Mouse (Mus musculus) skeletal muscle tissue, adult 2 months (tissue): ENCODE data around the gene Mcm9.

Experiments
- DNase-seq: peaks from one replicate; pipeline ENCODE4 v3.0.0-alpha.2; 2012; ENCODE audit warnings: low read depth, low spot score

Mcm9 gene

DNA sequence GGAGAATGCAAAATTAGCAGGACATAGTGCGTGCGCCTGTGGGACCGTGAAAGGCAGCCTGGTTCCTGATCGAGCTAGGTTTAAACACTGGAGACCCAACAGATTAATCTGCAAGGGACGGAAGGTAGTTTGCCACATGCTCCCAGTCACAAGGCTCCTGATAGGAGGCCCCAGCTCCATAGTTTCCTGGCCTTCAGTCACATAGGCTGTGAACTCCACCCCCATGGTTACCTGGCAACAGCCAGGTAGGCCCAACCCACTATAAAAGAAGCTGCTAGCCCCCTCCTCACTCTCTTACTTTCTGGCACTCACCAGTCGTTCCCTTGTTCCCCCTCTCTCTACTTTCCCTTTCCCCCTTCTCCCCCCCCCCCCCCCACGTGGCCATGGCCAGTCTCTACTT is 50.1 kb downstream of the Mcm9 start:
- no peak for DNase-seq

DNA sequence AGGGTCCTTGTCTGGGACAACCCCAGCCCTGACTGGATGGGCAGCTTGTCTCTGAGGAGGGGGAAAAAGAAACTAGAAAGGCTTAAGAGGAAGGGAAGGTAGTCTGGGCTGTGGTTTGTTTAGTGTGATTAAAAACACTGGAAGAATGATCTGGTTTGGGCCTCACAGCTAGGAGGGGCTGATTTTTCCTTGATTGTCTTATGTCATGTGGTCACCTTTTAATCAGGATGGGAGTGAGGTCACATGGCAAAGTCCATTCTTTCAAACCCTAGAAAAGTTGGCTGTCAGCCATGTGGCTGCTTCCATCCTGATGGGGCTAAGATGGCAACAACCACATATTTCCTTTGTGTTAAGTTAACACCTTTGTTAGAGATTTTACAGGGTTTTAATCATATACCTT is 61.7 kb downstream of the Mcm9 start:
- DNase-seq = no peak

DNA sequence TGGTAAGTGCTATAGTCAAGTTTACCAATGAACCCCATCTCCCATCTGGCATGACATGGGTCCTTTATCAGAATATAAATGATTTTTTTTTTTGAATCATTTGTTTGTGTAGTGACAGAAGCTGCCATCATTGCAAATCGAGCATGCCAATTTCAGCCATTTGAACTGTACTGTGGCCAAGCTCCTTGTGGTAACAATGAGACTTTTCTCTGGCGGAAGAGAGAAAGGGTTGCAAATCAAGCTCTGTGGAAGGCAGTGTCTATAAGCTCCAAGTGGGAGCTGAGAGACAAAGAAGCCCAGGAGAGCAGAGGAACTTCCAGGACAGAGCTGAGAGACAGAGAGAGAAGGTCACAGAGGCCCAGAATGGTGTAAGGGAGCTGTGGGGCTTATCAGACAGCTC is 64.7 kb downstream of the Mcm9 start:
- DNase-seq = no peak

DNA sequence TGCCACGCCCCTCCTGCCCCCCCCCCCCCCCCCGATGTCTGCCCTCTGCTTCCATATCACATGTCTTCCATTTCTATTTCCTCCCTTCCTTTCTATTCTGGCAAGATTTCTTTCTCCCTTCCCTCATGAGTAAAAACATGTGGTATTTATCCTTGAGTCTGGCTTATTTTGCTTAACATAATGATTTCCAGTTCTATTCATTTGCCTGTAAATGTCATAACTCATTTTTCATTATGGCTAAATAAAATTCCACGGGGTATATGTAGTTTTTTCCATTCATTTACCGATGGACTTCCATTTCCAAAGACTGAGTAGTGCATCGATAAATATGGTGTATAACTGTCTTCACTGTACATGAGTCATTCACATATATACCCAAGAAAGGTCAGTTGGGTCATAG is 68.2 kb downstream of the Mcm9 start:
- no peak for DNase-seq

DNA sequence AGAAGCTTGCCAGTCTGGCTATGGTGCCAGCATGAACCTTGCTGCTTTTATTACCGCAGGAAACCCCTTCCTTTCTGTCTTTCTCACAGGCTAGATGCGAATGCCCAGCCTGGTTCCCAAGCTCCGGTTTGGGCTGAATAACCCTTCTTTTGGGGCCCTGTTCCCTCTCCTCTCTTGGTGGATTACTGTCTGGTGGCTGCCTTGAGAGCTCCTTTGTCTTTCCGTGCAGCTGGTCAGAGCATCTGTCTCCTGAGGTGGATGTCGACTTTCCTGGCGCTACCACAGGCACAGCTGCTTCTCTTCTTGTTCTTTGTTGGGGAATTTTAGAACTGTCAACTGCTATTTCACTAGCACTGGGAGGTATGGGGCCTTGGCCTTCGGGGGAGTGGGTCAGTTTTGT is 92.6 kb downstream of the Mcm9 start:
- no peak for DNase-seq

DNA sequence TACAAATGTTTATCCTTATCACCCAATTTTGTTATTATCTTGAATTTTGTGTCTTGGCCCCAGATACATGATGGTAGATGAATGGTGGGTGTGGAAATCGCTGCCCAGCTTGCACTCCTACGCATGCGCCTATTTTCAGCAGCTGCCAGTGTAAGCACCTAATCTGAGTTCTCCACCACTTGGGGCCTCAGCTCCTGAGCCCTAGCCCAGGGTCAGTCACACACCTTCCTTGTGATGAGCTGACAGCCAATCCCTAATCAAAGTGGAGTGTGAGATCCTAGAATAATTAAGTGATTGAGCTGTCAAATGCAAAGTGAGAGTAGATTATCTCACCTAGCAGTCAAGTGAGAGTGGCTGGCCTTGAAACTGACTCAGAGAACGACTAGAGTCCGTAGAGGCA is 97.9 kb downstream of the Mcm9 start:
- DNase-seq = no peak

DNA sequence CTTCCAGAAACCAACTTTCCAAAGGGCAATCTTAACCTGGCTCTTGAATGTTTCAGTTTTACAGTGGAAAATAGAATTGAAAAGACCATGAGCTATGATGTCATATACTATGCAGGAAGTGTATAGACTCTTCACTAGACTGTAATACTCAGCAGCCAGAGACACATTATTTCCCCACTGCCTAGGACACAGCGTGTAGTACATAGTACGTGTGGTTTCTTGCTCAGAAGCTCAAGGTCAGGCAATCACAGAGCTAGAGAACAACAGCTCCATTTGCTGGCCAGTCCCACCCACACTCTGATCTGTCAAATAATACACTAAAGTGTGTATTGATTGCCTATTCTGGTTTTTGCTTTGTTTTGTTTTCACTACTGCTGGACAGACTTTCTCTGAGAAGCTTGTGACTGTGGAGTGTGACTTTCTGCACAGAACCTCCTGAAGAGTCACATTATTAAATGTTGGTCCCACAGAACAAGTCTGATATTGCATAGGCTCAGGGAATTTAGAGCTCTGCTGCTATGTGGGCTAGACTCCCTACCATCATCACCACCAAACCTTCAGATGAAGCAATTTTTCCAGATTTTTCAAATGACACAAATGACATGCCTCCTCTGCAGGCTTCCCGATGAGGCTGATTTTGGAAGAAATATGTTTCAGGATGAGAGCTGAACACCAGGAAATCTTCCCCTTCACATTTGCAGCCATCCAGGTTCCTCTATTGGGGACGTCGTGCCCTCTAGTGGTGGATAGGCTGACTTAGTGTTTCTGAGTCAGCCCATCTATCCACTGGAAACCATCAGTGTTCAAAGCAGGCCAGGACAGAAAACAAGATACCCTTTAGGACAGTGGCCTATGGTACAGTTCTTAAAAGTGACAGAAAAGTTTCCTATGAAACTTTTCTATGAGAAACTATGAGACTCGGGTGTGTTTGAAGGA is 102.1 kb downstream of the Mcm9 start:
- peak; percentile 41 for DNase-seq

DNA sequence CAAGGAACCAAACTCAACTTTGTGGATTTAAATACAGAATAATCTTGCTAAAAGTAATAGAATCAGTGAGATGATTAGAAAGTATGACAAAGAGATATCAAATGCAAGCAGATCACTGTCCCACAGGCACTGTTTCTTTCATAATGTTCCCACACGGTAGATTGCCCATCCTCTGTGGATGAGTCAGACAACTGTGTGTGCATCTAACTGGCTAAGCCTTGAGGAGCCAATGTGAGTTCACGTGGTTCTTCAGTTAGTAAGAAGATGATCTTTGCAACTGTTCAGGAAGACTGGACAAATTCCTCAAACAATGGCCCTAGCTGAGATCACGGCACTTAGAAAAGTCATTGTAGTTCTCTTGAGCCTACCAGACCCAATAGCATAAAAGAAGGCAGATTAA is 102.9 kb downstream of the Mcm9 start:
- DNase-seq = no peak

DNA sequence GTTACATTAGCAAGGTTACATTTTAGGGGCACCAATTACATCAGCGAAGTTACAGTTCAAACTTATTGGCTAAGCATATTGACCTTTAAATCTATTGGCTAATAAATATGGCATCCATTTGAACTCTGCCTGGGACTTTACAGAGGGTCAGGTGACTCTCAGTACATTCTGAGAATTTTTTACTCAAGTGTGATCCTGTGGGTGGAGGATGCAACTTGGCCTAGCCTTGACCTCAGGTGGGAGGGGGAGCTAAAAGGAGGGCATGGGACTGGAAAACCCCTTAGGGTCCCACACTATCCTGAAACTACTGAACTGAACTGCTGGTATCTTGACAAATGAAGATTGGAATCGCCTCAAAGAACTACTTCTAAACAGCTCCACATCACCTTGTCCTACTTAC is 103.9 kb downstream of the Mcm9 start:
- DNase-seq = no peak

DNA sequence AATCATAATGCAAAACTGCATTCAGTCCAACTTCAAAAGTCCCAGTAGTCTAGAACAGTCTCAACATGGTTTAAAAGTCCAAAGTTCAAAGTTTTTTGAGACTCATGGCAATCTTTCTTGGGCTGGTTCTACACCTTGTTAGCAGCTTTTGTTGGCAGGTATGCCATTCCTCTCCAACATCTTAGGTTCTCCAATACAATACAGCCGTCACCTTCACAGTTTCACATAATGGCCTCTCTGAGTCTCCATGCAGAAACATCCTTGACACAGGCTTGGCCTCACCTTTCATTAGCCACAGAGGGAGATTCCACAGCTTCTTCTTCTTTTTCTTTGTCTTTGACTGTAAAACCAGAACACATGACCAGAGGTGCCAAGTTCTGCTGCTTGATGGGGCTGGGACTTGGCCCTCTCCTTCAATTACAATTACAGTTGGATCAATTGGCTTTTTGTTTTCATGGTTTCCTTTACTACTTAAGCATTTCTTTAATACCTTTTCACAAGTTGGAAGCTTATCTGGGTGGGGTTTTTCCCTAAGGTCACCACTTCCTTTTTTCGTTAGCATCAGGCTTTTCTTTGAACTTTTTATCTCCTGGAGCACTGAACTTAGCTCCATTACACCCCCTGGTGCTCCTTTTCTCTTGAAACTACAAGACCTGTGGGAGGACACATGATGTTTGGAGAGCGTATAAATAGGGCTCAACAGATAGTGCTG is 104.8 kb downstream of the Mcm9 start:
- no peak for DNase-seq

DNA sequence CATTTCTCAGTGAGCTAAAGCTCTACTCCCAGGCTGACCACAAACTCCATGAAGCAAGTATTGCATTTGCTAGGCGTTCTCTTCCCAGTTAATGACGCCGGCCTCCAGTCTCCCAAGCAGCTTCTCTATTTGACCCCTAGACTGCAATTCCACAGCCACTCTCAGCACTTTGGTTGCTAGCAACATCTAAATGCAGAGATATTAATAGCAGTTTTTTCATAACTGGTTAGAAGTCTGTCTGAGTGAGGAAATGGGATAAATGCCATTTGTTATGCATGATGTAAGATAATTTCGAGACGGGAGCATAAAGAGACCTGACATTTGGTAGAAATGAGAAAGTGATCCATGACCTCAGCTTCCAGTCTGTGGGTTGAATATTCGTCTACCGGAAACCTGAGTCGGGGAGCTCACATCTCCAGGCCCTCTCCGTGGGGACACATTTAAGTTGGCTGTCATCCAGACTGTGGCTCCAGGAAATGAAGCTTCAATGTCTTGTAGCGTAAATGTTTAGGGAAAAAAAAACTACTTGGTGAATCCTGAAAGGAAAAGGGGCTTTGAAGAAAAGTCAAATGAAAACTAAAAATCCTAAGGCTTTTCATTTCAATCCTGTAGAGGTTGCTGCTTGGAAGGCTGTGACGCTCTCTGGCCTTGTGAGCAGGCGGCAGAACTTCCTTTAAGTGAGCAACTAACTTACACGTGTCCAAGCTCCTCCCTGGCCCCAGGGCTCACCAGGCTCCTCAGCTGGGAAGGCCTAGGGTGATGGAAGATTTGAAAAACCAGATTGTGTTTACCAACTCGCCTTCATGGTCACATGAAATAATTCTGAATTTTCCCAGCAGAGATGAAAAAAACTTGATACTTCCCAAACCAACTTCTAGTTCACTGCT is 110.9 kb downstream of the Mcm9 start:
- DNase-seq = peak; percentile 74

DNA sequence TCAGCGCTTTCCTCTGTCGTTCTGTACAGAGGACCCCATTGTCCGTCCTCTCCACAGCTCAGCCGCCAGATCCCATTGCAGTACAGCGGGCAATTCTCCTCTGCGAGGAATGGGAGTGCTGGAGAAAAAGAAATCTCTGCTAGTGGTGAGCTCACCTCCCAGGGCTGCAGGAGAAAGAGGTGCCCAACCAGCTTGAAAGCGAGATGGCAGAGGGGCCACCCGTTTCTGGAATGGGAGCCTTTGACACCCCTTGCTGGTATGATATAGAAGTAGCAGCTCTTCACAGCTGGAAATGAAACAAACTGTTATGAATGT is 111.7 kb downstream of the Mcm9 start:
- DNase-seq = no peak

DNA sequence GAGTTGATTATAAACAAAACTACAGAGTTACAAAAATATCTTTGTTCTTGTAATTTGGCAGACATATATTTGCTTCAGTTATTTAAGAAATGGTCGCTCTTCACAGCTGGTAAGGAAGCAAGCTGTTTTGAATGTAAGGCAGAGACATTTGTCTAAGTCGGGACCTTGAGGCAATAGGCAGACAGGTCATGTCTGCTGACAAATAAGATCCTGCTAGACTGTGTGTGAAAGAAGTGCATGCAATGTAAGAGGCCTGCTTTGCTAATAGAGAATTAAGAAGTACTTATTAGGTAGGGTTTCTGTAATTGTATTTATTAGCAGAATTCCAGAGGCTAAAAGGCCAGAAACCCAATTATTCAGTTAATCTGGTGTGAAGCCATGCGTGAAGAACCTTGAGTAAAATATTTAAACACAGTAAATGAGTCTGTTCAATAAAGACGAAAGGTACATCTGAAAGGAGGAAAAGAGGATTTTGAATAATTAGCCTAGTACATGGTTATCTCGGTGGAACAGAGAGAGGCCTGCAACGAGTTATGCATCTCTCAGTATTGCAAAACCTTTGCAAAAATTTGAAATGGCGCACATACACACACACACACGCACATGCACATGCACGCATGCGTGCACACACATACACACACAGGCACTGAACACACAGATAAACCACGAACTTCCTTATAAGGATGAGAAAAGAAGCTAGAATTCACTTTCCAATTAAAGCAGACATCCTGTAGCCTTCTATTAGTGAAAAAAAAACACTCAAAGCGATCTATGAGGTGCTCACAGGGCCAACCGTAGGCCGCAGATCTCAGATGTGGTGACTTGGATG is 112.3 kb downstream of the Mcm9 start:
- DNase-seq = no peak

DNA sequence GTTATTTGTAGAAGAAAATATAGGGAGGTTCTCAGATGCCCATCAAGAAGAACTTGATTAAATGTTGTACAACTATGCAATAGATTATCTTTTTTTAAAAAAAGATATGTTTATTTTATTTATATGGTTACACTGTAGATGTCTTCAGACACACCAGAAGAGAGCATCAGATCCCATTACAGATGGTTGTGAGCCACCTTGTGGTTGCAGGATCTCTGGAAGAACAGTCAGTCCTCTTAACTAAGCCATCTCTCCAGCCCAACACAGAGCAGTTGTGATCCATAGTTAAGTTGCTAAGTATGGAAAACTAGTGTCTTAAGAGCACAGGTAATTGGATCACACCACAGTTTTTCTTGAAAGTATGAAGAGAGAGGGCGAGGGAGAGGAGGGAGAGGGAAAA is 117.7 kb downstream of the Mcm9 start:
- DNase-seq = no peak

DNA sequence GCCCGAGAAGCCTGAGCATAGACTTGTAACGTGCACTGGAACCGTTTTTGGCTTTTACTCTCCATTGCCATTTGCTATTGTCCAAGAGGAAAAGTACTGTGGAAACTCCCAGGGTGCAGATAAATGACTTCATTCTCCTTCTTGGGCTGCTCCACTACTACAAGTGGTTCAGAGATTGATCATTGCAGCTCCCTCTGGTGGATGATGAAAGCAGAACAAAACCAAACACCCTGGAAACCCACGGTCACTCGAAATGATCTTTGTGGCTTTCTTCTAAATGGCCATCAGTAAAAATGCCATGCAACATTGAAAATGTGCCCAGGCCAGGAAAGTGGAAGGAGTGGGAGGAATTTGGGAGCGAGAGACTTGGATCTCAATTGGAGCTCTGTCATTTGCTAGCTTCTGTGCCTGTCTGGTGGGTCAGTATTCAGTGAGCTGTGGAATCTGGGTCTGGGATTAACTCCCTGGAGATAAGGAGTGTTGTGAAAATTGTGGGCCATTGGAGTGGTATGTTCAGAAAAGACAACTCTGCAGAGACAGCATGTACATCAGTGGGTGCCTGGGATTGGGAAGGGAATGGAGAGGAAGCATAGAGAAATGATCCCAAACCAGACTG is 121.0 kb downstream of the Mcm9 start:
- DNase-seq = peak; percentile 78

DNA sequence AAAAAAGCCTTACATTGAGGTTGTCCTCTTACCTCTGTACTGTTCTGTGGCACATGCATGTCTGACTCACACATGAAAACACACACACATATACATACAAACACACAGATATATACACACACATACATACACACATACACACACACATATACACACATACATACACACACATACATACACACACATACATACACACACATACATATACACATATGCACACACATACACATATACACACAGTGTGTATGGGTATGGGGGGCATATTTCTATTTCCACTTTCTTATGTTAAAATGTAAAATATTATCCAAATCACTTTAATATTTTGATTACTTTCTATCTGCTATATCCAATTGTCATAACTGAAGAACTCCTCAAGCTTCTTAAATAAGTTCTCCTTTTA is 121.6 kb downstream of the Mcm9 start:
- DNase-seq = no peak

DNA sequence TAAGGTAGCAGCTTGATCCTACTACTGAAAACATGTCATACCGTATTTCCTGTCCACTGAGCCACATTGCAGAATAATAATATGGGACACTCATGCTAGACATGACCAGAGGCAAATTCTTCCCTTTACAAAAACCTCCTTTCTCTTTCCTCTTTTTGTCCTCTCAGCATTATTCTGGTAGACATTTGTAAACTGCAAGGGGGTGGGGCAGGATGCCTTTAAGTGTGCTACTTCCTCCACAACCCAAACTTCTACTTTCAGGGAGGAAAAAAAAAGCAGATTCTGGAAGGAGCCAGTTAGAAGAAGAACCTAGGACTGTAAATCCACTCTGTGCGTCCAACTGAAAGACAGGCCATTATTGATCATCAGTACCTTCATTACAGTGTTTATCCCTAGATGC is 124.7 kb downstream of the Mcm9 start:
- no peak for DNase-seq

DNA sequence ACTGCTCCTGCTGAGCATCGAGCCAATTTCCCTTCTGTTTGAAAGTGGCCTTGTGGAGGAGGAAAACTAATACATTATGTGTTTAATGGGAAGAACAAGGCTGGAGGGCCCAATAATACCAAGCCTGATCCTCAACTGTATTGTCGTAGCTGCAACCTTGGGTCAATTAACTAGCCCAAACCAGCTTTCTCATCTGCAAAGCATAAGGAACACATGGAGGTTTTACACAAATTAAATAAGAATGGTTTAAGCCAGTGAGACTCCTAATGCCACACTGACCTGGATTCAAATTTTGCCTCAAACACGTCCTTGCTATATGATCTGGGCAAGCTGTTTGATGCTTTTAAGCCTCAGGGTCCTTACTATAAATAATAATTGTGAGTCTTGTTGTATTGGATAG is 125.2 kb downstream of the Mcm9 start:
- DNase-seq = no peak

DNA sequence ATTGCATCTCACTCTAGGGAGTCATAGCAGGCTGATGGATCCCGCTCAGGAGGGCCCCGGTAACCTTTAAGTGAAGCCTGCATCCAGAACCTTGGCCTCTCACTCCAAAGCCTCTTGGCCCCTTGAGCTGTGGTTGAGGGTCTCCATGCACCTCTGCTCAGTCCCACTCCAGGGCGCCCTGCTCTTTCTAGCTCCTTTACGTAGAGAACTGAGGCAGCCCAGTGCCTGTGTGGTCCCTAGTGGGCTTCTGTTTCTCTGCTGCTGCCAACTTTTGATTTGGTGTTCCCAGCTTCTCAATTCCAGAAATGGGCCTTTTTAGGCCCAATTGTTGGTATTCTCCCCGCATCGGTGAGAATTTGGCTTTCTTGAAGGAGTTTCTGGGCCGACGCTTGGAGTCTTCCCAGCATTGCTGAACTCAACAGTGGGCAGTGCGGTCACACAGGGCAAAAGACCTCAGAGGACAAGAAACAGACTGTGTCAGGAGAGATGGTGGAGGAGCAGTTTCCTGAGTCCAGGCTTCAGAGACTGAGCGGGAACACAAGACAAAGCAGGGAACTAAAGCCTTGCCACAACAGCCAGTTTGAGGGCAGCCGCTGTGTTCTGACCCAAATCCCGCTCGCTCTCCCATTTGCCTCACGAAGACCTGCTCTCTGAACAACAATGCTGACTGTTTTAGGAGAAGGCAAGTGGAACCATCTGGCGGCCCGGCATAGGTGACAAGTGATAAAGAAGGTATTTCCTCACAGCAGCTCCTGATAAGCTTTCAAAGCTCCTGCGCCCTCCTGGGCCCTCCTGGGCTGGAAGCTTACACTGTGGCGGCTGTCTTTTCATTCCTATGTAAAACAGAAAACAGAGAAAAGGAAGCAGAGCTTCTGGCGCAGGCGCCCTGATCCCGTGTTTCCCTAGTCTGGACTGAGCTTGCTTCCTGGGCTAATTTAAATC is 127.1 kb downstream of the Mcm9 start:
- no peak for DNase-seq

DNA sequence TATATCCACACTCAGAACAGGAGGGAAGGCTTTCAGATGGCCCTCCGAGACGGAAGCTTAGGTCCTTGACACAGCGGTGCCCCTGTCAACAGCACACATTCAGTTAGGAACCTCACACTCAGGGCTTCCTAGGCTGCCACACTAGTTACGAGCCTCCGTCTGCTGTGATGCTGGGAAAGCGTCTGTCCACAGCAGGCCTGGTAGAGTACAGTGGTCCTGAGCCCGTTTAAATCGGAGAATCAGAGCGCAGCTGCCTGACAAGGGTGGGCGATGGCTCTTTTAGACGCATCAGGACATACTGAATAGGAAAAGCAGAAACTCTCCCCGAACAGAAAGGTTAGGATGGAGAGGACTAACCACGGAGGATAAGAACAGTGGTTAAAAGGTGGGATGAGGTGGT is 127.8 kb downstream of the Mcm9 start:
- no peak for DNase-seq
